Mouse (Mus musculus) embryonic facial prominence, embryonic 11.5 days (tissue): ENCODE data around the gene Ola1. TPM values are rescaled to one million over a fixed set of nuclear protein-coding genes. Genes with fewer than 3 reads are reported as not detected.

Experiments used
- ATAC-seq: fragments of 200-750 bp; cut with Nextera tagmentation; replicated peaks from 2 replicates; pipeline ENCODE4 v1.8.0; 2017; ENCODE audit warnings: low read depth; ENCODE audit not compliant: insufficient number of reproducible peaks, low FRiP score, low TSS enrichment
- DNase-seq: peaks from one replicate; pipeline ENCODE4 v3.0.0-alpha.2; 2015; ENCODE audit warnings: low spot score
- H3K27ac ChIP-seq: fragments of 300-500 bp; sonication (generic); replicated peaks from 2 replicates; pipeline ENCODE4 v1.5.1; 2014; ENCODE audit warnings: mild to moderate bottlenecking, low read depth, low read length, control low read depth
- H3K27me3 ChIP-seq: fragments of 300-500 bp; sonication (generic); 2 replicates; pipeline ENCODE4 v1.6.1; 2014; ENCODE audit warnings: mild to moderate bottlenecking, low read length, moderate library complexity, mixed read lengths; ENCODE audit not compliant: control insufficient read depth, insufficient read depth
- H3K36me3 ChIP-seq: fragments of 300-500 bp; sonication (generic); replicated peaks from 2 replicates; pipeline ENCODE4 v1.6.1; 2014; ENCODE audit warnings: low read depth, mild to moderate bottlenecking, low read length, moderate library complexity, mixed read lengths; ENCODE audit not compliant: control insufficient read depth, insufficient read depth
- H3K4me1 ChIP-seq: fragments of 300-500 bp; sonication (generic); 2 replicates; pipeline ENCODE4 v1.6.1; 2014; ENCODE audit warnings: low read length, mixed read lengths; ENCODE audit not compliant: control insufficient read depth, insufficient read depth
- H3K4me2 ChIP-seq: fragments of 300-500 bp; sonication (generic); 2 replicates; pipeline ENCODE4 v1.6.1; 2014; ENCODE audit warnings: low read depth, mild to moderate bottlenecking, control low read depth, low read length, moderate library complexity
- H3K4me3 ChIP-seq: fragments of 300-500 bp; sonication (generic); 2 replicates; pipeline ENCODE4 v1.5.1; 2014; ENCODE audit warnings: low read depth, low read length, control low read depth
- H3K9ac ChIP-seq: fragments of 300-500 bp; sonication (generic); replicated peaks from 2 replicates; pipeline ENCODE4 v1.6.1; 2014; ENCODE audit warnings: mild to moderate bottlenecking, control low read depth, low read length
- H3K9me3 ChIP-seq: fragments of 300-500 bp; sonication (generic); replicated peaks from 2 replicates; pipeline ENCODE4 v1.6.1; 2016; ENCODE audit warnings: mild to moderate bottlenecking, low read length, inconsistent platforms, mixed read lengths; ENCODE audit not compliant: control insufficient read depth
- WGBS: fragments of 180-500 bp; shearing (Covaris S2); extraction: QIAGEN DNeasy Blood & Tissue Kit; methylation state at CpG from one replicate; pipeline ENCODE4 v1.1.7; 2014; 5-methylcytosine and 5-hydroxymethylcytosine counted together
- polyA plus RNA-seq: library from polyadenylated mRNA; unstranded; fragments of >200 nt; fragmentation: Nextera tagmentation; extraction: Ambion mirVana; gene quantifications from 2 replicates; pipeline ENCODE4 v1.2.1, GENCODE M21; 2014

The Ola1 gene
- polyA plus RNA-seq, 1 experiment from 2014 or later: 117 TPM

DNA sequence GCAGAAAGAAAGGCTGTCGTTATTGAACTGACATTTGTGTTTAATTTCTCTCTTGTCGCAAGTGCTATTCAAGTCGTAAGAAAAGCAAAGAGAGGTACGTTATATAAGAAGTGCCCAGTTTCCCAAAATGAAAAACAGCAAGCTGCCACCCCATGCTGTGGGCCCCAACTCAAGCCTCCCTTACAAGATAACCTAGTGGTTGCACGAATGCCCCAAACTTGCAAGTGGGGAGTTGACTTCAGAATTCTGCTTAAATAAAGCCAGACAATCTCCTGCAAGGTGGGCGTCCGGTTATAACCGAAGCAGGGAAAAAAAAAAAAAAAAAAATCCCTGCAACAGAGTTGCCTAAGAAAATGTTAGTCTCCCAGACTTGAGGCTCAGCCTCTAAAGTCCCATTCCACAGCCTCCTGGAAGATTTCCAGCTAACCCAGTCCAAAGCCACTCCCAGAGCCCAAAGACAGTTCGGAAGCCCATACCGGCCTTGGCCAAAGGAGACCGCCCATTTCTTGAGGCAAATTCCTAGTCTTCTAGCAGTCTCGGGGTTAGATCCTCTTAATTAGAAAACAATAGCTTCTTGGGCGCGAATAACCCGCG lies 44.5 kb upstream of the Ola1 start:
- Histone ChIP-seq H3K9ac (peak overlapping the region; percentile 48; the same call in 1 of the 2 replicates), H3K27me3 (peaks cover 43% of the 10 kb centered on the region)

DNA sequence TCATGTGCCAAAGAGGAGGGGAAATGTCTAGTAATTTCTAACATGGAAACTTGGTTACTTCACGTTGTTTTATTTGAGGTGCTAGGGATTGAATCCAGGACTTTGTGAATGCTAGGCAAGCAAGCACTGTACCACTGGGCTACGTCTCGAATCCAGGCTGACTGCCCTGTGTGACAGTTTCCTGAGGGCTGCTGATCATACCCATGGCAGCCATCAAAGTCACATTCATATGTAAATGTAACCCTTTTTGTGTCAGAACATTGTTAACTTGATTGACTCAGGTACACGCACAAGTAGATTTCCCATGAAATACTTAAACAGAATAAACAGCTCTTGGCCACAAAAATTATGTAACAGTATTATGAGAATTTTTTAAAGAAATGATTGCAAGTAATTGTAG lies 30.0 kb upstream of the Ola1 start:
- Histone ChIP-seq H3K36me3 (no peaks in the 10 kb centered on the region), H3K27me3 (no peaks in the 10 kb centered on the region), H3K27ac (no peak overlapping the region), H3K9ac (no peak overlapping the region), H3K9me3 (no peaks in the 10 kb centered on the region), H3K4me2 (no peak overlapping the region), H3K4me1 (no peaks in the 10 kb centered on the region), H3K4me3 (no peak overlapping the region)
- no peak for ATAC-seq
- 80% methylated on average over 4 of the region's 4 CpGs for WGBS
- no peak for DNase-seq

More for the DNA sequence above, 44.5 kb upstream of the Ola1 start:
- Histone ChIP-seq H3K9me3 (no peaks in the 10 kb centered on the region), H3K27ac (no peak overlapping the region), H3K4me3 (peak overlapping the region; percentile 44), H3K4me2 (peak overlapping the region; percentile 84), H3K4me1 (peaks cover 2% of the 10 kb centered on the region; the same call in 1 of the 2 replicates), H3K36me3 (no peaks in the 10 kb centered on the region)
- ATAC-seq: no peak
- WGBS: 2% methylated on average over 16 of the region's 16 CpGs
- peak; percentile 39 for DNase-seq

DNA sequence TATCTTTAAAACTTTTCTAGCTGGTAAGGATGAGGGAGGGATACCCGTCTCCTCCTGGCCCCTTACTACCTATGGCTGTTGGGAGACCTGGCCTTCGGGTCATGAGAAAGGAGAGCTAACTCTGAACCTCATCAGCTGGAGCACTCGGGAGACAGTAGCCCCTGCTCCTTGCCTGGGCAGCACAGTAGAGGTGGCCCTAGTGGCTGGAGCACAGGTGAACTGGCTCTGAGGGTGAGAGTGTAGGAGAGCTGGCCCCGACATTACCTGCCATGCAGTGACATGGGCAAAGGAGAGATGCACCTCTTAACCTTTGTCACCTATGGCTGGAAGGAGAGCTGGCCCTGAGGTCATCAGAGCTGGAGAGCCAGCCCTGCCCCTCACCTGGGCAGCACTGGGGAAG lies 22.6 kb upstream of the Ola1 start:
- no peak overlapping the region for H3K9ac ChIP-seq
- no peaks in the 10 kb centered on the region for H3K9me3 ChIP-seq
- H3K4me1 ChIP-seq: no peaks in the 10 kb centered on the region
- H3K4me2 ChIP-seq: no peak overlapping the region
- H3K27me3 ChIP-seq: no peaks in the 10 kb centered on the region
- no peaks in the 10 kb centered on the region for H3K36me3 ChIP-seq
- H3K27ac ChIP-seq: no peak overlapping the region
- no peak overlapping the region for H3K4me3 ChIP-seq
- 79% methylated on average over 4 of the region's 4 CpGs for WGBS
- no peak for DNase-seq
- no peak for ATAC-seq

DNA sequence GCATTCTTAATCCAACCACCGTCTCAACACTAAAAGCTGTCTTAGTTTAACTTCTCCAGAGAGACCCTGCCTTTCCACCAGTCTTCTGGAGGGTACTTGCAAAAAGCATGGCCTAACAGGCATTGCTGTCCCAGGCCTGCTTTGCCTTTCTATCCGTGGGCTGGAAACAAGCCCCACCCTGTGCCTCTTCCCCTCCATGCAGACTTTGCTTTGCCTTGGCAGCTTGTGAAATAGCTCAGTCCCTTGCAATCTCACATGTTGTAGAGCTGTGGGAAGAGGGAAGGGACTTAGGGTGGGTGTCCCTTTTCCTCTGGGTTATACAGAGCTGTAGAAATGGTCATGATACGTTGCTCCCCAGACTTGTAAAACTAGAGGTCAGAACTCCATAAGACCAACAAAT lies 12.4 kb upstream of the Ola1 start:
- Histone ChIP-seq H3K9me3 (no peaks in the 10 kb centered on the region), H3K4me2 (no peak overlapping the region), H3K4me1 (no peaks in the 10 kb centered on the region), H3K27me3 (no peaks in the 10 kb centered on the region), H3K4me3 (no peak overlapping the region), H3K36me3 (no peaks in the 10 kb centered on the region), H3K27ac (no peak overlapping the region), H3K9ac (no peak overlapping the region)
- ATAC-seq: no peak
- 59% methylated on average over 3 of the region's 3 CpGs for WGBS
- no peak for DNase-seq

DNA sequence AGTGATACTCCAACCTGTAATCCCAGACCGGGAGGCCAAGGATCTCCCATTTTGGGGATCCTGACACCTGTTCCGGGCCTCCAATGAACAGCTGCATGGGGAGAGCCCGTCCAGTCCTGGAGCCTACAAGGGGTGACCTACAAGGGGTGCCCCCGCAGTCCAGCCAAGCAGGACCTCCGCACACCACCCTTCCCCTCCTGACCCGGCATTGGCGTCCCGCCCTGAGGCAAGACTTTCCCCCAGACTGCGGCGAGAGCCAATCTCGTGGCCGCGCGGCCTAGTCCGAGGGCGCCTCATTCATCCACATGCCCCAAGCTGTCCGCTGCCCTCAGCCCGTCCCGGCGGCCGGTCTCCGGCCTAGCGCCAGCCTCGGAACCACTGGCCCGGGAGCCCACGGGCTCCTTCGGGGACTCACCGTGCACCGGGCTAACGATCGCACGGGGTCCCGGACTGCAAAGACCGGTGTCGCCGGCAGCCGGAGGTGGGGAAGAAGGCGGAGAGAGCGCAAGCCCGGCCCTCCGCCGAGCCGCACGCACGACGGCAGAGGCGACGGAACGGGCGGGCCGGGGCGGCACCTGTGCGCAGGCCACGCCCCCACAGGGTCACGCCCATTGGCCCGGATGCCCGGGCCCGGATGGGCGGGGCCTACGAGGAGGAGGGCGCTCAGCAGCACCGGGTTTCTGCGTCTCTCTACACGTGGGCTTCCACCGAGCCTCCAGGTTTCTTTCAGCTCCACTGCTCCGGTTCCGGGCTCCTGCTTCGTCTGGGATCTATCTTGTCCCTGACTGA lies 4.7 kb downstream of the Ola1 start:
- H3K9ac ChIP-seq: peak overlapping the region; percentile 77
- H3K4me3 ChIP-seq: peak overlapping the region; percentile 75
- peak; percentile 95 for ATAC-seq
- H3K4me1 ChIP-seq: no peaks in the 10 kb centered on the region; the same call in none of the 2 replicates
- no peaks in the 10 kb centered on the region for H3K27me3 ChIP-seq
- H3K36me3 ChIP-seq: no peaks in the 10 kb centered on the region
- H3K27ac ChIP-seq: no peak overlapping the region
- peak; percentile 96 for DNase-seq
- under 1% methylated on average over 67 of the region's 68 CpGs for WGBS
- H3K4me2 ChIP-seq: peak overlapping the region; percentile 80
- H3K9me3 ChIP-seq: no peaks in the 10 kb centered on the region

DNA sequence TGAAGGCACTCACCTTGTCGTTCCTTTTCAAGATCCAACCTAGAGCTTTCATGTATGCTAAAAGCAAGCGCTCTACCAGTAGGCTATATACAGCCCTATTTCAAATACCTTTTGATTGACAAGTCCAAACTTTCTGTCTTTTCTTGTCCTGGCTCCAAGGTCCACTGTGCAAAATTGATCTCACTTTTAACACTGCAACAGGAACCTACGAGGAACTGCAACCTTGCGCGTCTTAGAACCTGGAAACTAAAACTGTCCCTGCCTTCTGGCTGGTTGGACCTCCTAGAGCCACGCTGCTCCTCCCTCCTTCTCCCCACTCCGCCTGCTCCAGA lies 5.2 kb downstream of the Ola1 start:
- Histone ChIP-seq H3K4me3 (peak overlapping the region; percentile 75), H3K27ac (no peak overlapping the region), H3K27me3 (no peaks in the 10 kb centered on the region), H3K4me1 (no peaks in the 10 kb centered on the region; the same call in none of the 2 replicates), H3K4me2 (peak overlapping the region; percentile 80), H3K36me3 (no peaks in the 10 kb centered on the region), H3K9me3 (no peaks in the 10 kb centered on the region), H3K9ac (peak overlapping the region; percentile 77)
- ATAC-seq (no peak), DNase-seq (no peak)
- 22% methylated on average over 7 of the region's 7 CpGs for WGBS

DNA sequence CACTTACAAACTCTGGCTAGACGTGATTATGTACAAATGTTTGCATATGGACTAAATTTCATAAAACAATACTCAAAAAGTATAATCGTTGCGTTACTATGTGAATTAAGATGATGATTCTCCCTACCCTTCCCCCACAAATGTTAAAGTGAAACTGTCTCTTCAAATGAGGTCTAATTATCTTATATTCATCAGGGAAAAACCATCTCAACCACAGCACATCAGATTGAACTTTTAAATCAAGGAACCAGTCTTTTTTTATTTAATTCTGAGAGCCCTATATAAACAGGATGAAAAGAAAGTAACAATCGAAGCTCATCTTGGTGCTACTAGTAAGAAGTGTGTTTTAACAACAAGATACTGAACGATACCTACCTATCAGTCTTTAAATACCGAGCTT lies 14.4 kb downstream of the Ola1 start:
- Histone ChIP-seq H3K27me3 (no peaks in the 10 kb centered on the region), H3K9ac (no peak overlapping the region), H3K4me2 (no peak overlapping the region), H3K9me3 (no peaks in the 10 kb centered on the region), H3K4me3 (no peak overlapping the region), H3K36me3 (no peaks in the 10 kb centered on the region), H3K4me1 (no peaks in the 10 kb centered on the region), H3K27ac (no peak overlapping the region)
- ATAC-seq: no peak
- no peak for DNase-seq
- WGBS: 87% methylated on average over 6 of the region's 6 CpGs

DNA sequence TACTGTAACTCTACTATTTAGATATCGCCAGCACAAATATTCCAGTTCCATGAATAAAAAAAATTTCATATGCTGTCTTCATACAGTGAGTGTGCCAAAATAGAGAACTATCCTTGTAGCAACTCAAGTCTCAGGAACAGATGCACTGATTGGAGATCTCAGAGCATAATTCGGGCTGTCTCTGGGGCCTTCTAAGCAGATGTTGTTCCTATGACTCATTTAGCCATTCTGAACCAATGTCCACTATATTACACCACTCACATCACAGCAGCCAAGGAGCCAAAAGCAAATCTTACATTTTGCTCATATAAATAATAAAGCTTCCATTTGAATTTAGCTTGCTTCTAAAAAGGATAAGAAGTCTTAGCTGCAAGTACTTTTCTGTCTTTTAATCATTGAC lies 30.2 kb downstream of the Ola1 start:
- H3K27ac ChIP-seq: no peak overlapping the region
- no peaks in the 10 kb centered on the region for H3K36me3 ChIP-seq
- DNase-seq: no peak
- no peak overlapping the region for H3K9ac ChIP-seq
- ATAC-seq: no peak
- H3K4me1 ChIP-seq: no peaks in the 10 kb centered on the region
- H3K4me2 ChIP-seq: no peak overlapping the region
- H3K4me3 ChIP-seq: no peak overlapping the region
- WGBS: 95% methylated on average over 2 of the region's 2 CpGs
- no peaks in the 10 kb centered on the region for H3K9me3 ChIP-seq
- no peaks in the 10 kb centered on the region for H3K27me3 ChIP-seq
